Mouse (Mus musculus): ENCODE data around the gene Klhl25. TPM values are rescaled to one million over a fixed set of nuclear protein-coding genes. Genes with fewer than 3 reads are reported as not detected.
A peak's percentile ranks its signal among the peaks of the same experiment; 100 is the strongest.
"Not testable (repeated sequence)": the region's sequence is repeated elsewhere in the genome, so short reads cannot be mapped to it uniquely, and the experiment has no call there.

Klhl25 gene
- polyA plus RNA-seq, 1 experiment from 2014 or later = 24.5 TPM

DNA sequence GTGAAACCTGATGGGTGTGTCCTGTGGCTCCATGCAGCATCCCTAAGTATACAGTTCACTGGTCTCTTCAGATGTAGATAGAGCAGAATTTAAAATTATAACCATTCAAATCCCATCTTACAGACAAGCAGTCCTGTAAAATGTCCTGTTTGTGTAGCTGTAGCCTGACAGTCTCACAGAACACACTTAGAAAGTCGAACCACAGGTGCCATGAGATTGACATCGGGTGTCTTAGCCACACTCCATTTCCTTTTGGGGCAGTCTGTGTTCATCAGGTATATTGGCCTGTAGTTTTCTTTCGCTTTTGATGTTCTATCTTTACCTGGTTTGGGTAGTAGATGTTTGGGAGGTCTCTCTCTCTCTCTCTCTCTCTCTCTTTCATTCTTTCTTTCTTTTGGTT is 33.7 kb downstream of the Klhl25 start:
- H3K9me3 ChIP-seq = no peaks in the 10 kb centered on the region
- no peak overlapping the region for H3K4me2 ChIP-seq
- 90% methylated on average over 3 of the region's 3 CpGs for WGBS
- H3K36me3 ChIP-seq (replicated peaks) = no peaks in the 10 kb centered on the region
- H3K27ac ChIP-seq = no peak overlapping the region
- H3K4me3 ChIP-seq = no peak overlapping the region
- ATAC-seq (replicated peaks) = no peak
- H3K4me1 ChIP-seq = 0 out of 2 replicates have a peak, but pooled peaks cover 6% of the 10 kb centered on the region
- no peaks in the 10 kb centered on the region for H3K27me3 ChIP-seq (replicated peaks)
- H3K9ac ChIP-seq = no peak overlapping the region

DNA sequence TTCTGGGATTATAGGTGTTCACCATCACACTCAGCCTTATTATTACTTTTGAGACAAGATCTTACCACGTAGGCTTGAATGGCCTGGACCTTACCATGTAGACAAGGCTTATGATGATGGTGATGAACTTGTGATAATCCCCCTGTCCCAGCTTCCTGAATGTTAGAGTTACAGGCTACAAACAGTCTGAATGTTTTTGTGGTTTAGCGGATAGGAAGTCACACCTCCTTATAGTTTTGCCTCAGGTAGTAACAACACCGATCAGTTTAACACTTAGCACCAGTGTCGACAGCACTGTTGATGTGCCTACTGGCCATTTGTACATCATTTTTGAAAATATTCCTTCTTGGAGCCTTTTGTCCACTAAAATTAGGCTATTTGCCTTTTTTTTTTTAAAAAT is 43.4 kb downstream of the Klhl25 start:
- ATAC-seq (replicated peaks) = no peak
- 92% methylated on average over 4 of the region's 4 CpGs for WGBS
- H3K36me3 ChIP-seq (replicated peaks) = no peaks in the 10 kb centered on the region
- no peak overlapping the region for H3K27ac ChIP-seq
- H3K4me3 ChIP-seq = no peak overlapping the region
- no peak overlapping the region for H3K9ac ChIP-seq
- H3K4me2 ChIP-seq = no peak overlapping the region
- no peaks in the 10 kb centered on the region for H3K4me1 ChIP-seq
- H3K27me3 ChIP-seq (replicated peaks) = no peaks in the 10 kb centered on the region
- no peaks in the 10 kb centered on the region for H3K9me3 ChIP-seq

DNA sequence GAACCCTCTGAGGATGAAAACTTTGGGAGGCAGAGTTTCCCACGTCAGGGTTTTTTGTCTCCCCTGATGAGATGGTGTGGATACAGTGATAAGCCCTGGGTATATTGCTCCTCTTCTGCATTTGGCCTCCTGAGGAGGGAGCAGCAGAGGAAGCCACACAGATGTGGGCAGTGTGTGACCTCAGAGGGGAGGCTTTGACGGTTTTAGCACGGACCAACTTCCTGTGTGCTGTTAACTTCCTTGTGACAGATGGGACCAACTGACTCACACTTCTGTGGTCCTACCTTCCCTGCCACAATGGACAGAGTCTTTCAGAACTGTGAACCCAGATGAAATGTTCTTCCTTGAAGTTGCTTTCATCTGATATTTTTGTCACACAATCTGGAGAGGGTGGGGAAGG is 44.6 kb downstream of the Klhl25 start:
- ATAC-seq (replicated peaks) = no peak
- Histone ChIP-seq H3K4me3 (no peak overlapping the region), H3K4me1 (no peaks in the 10 kb centered on the region), H3K36me3 (replicated peaks) (no peaks in the 10 kb centered on the region), H3K27me3 (replicated peaks) (no peaks in the 10 kb centered on the region), H3K4me2 (no peak overlapping the region), H3K9me3 (no peaks in the 10 kb centered on the region), H3K27ac (no peak overlapping the region), H3K9ac (no peak overlapping the region)
- WGBS = 82% methylated on average over 3 of the region's 3 CpGs

DNA sequence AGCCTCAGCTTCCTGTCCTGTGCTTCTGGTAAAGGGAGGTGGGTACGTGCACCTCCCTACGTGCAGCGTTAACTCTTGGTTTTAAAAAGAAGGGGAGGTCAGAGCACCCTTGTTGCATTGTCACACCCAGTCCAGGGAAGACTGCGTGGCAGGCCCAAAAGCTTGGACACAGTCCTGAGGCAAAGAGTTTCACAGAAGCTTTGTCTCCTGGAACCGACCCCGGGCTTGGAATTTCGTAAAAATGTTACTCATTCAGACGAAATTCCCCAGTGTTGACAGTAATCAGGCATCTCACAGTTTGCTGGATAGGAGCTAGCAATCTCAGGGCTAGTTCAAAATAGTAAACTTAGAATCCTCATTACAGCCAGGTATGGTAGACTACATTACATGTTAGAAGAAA is 45.6 kb downstream of the Klhl25 start:
- Histone ChIP-seq H3K36me3 (replicated peaks) (no peaks in the 10 kb centered on the region), H3K9me3 (no peaks in the 10 kb centered on the region), H3K9ac (no peak overlapping the region), H3K27ac (no peak overlapping the region), H3K27me3 (replicated peaks) (no peaks in the 10 kb centered on the region), H3K4me2 (no peak overlapping the region), H3K4me3 (no peak overlapping the region), H3K4me1 (no peaks in the 10 kb centered on the region)
- WGBS = 93% methylated on average over 8 of the region's 8 CpGs
- ATAC-seq (replicated peaks) = no peak

DNA sequence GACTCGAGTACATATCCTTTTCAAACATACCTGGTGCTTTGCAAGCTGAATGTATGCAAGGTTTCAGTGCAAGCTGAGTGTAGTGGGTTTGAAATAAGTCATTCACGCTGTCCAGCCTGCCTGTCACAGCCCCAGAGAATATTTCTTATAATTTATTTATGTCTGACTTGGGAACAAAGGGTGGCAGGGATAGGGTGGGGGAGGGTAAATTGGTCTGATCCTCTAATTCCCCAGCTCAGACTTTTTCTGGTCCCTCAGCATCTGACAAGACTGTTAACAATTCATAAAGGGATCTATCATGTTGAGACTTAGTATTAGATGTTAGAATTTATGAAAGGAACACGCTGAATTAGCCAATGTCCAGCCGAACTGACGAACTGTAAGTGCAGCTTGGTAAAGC is 48.9 kb downstream of the Klhl25 start:
- Histone ChIP-seq H3K4me2 (no peak overlapping the region), H3K9me3 (no peaks in the 10 kb centered on the region), H3K4me1 (no peaks in the 10 kb centered on the region), H3K4me3 (no peak overlapping the region), H3K27ac (no peak overlapping the region), H3K9ac (no peak overlapping the region), H3K36me3 (replicated peaks) (no peaks in the 10 kb centered on the region), H3K27me3 (replicated peaks) (no peaks in the 10 kb centered on the region)
- ATAC-seq (replicated peaks) = no peak
- WGBS = 68% methylated on average over 5 of the region's 5 CpGs

DNA sequence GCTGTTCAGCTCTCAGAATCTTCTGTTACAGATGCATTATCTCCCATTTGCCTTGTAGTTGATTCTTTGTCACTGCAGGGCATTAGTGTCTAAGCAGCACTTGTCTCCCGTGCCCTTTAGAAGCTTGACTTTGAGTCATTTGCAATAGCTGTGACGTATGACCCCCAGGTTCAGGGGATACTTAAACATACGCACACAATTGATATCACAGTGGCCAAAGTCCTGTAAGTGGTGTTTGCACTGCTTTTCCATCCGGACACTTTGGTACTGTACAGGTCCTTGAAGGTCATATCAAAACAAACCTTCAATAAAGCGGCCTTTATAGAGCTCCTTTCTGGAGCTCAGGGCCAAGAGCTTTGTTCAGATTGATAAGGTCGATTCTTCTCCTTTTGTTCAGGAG is 51.0 kb downstream of the Klhl25 start:
- Histone ChIP-seq H3K9ac (no peak overlapping the region), H3K27ac (no peak overlapping the region), H3K4me3 (no peak overlapping the region), H3K27me3 (replicated peaks) (no peaks in the 10 kb centered on the region), H3K36me3 (replicated peaks) (no peaks in the 10 kb centered on the region), H3K9me3 (no peaks in the 10 kb centered on the region), H3K4me1 (no peaks in the 10 kb centered on the region), H3K4me2 (no peak overlapping the region)
- WGBS = 57% methylated on average over 6 of the region's 6 CpGs
- no peak for ATAC-seq (replicated peaks)

DNA sequence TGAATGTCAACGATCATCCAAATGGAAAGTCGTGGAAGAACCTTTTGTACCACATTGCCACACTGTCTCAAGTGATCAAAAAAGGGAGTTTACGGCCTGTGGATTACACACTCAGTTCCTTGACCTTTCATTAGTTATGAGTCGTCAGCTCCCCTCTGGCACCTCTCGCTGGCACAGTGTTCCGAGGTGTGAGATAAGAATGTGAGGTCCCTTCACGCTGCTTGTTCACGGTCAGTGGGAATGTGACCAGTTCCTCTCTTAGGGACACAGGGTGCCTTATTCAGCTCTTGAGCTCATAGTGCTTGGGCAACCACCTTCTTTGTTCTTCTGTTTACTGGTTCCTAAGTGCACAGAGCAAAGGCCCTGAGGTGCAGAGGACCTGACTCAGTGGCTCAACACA is 51.4 kb downstream of the Klhl25 start:
- no peak for ATAC-seq (replicated peaks)
- no peaks in the 10 kb centered on the region for H3K9me3 ChIP-seq
- WGBS = 44% methylated on average over 8 of the region's 8 CpGs
- H3K4me1 ChIP-seq = no peaks in the 10 kb centered on the region
- no peak overlapping the region for H3K4me2 ChIP-seq
- H3K9ac ChIP-seq = no peak overlapping the region
- H3K4me3 ChIP-seq = no peak overlapping the region
- H3K36me3 ChIP-seq (replicated peaks) = no peaks in the 10 kb centered on the region
- no peaks in the 10 kb centered on the region for H3K27me3 ChIP-seq (replicated peaks)
- no peak overlapping the region for H3K27ac ChIP-seq

DNA sequence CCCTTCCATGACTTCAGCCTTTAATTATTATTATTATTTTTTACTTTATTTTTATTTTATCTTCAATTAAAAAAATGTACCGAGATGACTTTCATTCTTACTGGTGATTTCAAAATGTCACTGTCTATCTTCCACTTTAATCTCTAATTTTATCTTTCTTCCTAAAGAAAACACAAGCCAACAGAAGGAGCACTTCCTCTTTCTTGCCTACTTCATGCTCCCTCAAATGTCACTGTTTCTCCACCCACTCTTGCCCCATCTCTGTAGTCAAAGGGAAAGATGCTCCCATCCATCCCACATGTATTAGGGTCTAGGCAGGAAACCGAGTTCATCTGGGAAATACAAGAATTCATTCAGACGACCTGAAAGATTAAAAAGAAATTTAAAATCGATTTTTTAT is 51.8 kb downstream of the Klhl25 start:
- WGBS = 84% methylated on average over 4 of the region's 4 CpGs
- H3K9me3 ChIP-seq = no peaks in the 10 kb centered on the region
- H3K4me2 ChIP-seq = no peak overlapping the region
- H3K4me1 ChIP-seq = no peaks in the 10 kb centered on the region
- no peak for ATAC-seq (replicated peaks)
- H3K27ac ChIP-seq = no peak overlapping the region
- no peak overlapping the region for H3K9ac ChIP-seq
- no peaks in the 10 kb centered on the region for H3K36me3 ChIP-seq (replicated peaks)
- no peaks in the 10 kb centered on the region for H3K27me3 ChIP-seq (replicated peaks)
- no peak overlapping the region for H3K4me3 ChIP-seq

DNA sequence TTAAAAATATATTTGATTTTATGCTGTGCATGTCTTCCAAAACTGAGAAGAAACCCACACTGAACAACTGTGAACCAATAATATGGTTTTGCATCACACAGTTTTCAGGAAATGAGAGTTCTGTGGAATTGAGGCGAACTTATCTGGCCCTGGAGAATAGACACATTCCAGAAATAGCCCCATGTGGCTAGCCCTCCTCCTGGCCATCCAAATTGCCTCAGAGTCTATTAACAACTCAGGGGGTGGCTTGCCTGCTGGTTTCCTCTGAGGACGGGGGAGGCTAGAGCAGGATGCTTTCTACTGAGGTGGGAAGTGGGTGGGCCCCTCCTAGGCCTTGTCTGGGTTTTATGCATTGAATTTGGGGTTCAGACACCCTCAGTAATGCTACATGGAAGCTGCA is 57.0 kb downstream of the Klhl25 start:
- Histone ChIP-seq H3K9me3 (no peaks in the 10 kb centered on the region), H3K4me2 (no peak overlapping the region), H3K4me1 (peaks cover under 1% of the 10 kb centered on the region; the same call in 1 of the 2 replicates), H3K27me3 (replicated peaks) (0 out of 2 replicates have a peak, but pooled peaks cover 3% of the 10 kb centered on the region), H3K4me3 (no peak overlapping the region), H3K27ac (no peak overlapping the region), H3K36me3 (replicated peaks) (no peaks in the 10 kb centered on the region), H3K9ac (no peak overlapping the region)
- 47% methylated on average over 2 of the region's 2 CpGs for WGBS
- ATAC-seq (replicated peaks) = no peak

DNA sequence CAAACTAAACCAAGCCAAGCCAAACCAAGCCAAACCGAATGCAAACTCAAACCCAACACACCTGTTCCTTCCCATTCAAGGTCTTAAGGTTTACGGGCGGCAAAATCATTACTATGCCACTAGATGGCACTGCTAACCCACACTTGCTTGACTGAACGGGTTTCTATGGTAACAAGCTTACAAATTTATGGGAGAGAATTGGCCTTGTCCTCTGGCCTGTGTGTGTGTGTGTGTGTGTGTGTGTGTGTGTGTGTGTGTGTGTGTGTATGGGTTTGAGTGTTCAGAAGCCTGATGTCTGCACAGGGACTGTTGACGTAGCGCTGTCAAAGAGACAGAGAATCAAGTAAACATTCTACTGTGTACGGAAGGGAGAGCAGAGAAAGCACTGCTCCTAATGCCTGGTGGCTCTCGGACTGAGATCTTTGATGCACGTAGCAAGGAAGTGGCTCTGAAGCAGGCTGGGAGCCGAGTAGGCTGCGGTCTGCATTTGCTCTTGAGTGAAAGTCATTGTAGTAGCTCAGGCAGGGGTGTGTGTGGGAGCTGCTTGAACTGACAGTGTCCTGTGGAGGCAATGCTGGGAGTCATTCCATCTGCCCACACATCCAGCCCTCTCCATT is 62.0 kb downstream of the Klhl25 start:
- ATAC-seq (replicated peaks) = peak; percentile 91
- Histone ChIP-seq H3K9me3 (no peaks in the 10 kb centered on the region), H3K27me3 (replicated peaks) (0 out of 2 replicates have a peak, but pooled peaks cover 3% of the 10 kb centered on the region), H3K9ac (peak overlapping the region; percentile 38; the same call in 1 of the 2 replicates), H3K27ac (peak overlapping the region; percentile 83), H3K4me1 (peaks cover 11% of the 10 kb centered on the region), H3K36me3 (replicated peaks) (no peaks in the 10 kb centered on the region), H3K4me2 (peak overlapping the region; percentile 51), H3K4me3 (peak overlapping the region; percentile 31)
- WGBS = 3% methylated on average over 11 of the region's 11 CpGs

DNA sequence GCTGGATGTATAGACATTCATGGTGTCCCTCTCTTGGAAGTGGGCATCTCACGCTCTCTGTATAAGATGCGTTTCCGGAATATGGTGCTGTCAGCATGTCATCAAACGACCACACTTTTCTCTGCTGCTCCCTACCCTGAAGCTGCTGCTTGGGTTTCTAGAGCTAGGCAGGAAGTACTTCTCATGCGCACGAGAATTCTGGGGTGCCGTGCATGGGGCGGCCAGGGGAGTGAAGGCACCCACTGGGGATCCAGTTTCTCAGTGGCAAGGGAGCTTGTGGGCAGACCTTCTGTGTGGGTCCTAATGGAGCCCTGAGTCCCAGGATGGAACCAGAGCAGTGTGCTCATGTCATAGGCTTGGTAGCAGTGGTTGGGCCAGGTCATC is 62.5 kb downstream of the Klhl25 start:
- 0 out of 2 replicates have a peak, but pooled peaks cover 3% of the 10 kb centered on the region for H3K27me3 ChIP-seq (replicated peaks)
- 80% methylated on average over 8 of the region's 8 CpGs for WGBS
- H3K4me2 ChIP-seq = peak overlapping the region; percentile 51
- peak overlapping the region; percentile 31; the same call in 1 of the 2 replicates for H3K4me3 ChIP-seq
- H3K9me3 ChIP-seq = no peaks in the 10 kb centered on the region
- H3K4me1 ChIP-seq = peaks cover 11% of the 10 kb centered on the region
- no peak for ATAC-seq (replicated peaks)
- H3K9ac ChIP-seq = peak overlapping the region; percentile 38; the same call in 1 of the 2 replicates
- no peaks in the 10 kb centered on the region for H3K36me3 ChIP-seq (replicated peaks)
- peak overlapping the region; percentile 83 for H3K27ac ChIP-seq

DNA sequence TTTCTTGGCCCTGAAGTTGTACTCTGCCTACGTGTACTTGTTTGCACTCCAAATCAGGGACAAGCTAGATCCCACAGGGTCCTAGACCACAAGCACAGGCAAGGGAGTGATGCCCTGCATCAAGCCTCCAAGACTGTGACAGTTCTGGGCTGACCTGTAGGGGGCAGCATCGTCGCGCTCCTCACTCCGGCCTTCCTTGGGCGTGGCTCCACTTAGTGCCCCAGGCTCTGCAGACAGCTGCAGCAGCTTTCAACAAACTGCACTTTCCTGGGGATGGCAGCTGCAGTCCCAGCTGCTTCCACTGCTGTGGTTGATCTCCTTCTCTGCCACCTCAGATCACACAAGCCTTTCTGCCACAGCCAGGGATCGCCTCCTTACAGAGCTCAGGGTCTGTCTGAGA is 65.8 kb downstream of the Klhl25 start:
- Histone ChIP-seq H3K4me3 (no peak overlapping the region), H3K27me3 (replicated peaks) (no peaks in the 10 kb centered on the region), H3K27ac (no peak overlapping the region), H3K4me1 (peaks cover 11% of the 10 kb centered on the region), H3K4me2 (no peak overlapping the region), H3K9me3 (no peaks in the 10 kb centered on the region), H3K9ac (no peak overlapping the region), H3K36me3 (replicated peaks) (no peaks in the 10 kb centered on the region)
- peak; percentile 53 for ATAC-seq (replicated peaks)
- WGBS = 4% methylated on average over 7 of the region's 7 CpGs

DNA sequence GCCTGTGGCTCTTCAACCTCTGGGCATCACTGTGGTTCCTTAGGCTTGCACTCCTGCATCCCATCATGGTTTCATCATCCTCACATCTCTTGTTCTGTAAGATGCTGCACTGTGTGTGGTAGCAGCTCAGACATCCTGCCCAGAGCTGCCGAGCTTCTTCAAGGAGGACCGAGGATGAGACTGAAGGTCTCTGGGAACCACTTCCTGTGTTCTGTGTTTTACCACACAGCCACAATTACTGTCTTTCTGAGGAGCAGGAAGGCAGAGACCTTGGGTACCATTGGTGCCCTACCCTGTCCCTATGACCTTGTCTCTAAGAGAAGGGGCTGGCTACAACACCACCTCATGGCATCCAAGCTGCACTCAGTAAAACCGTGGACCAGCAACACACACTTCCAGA is 67.4 kb downstream of the Klhl25 start:
- H3K36me3 ChIP-seq (replicated peaks); H3K4me2 ChIP-seq; H3K9me3 ChIP-seq; H3K4me1 ChIP-seq; H3K9ac ChIP-seq; H3K27ac ChIP-seq; H3K4me3 ChIP-seq; ATAC-seq (replicated peaks); H3K27me3 ChIP-seq (replicated peaks): not testable (repeated sequence)
- 87% methylated on average over 3 of the region's 3 CpGs for WGBS
